14 mouse cellular contexts compared by ENCODE assay signal in genomic region chr11:35337493-35337892, GRCm38 (mm10).
DNase-seq lines count a peak whose midpoint lies in the region; ATAC-seq lines count a peak whose summit lies in the region.
"Had no signal": no experiment of that assay in that cellular context is flagged by ENCODE, and none has a peak within 500 bp of the region (broad histone marks: within the 10 kb centered on the region; RNA-seq: fewer than 3 reads in every experiment).

No protein-coding gene starts in this region.

- H3K4me2 ChIP-seq in hindbrain, embryonic 16.5 days (ENCODE audit: low read length): no peak overlapping the region
- H3K4me2 ChIP-seq in hindbrain, embryonic 11.5 days (replicated peaks; ENCODE audit: low read depth, low read length): no peak overlapping the region
- H3K4me2 ChIP-seq: embryonic facial prominence, embryonic 13.5 days; heart, embryonic 15.5 days; lung, embryonic 14.5 days; midbrain, embryonic 13.5 days; neural tube, embryonic 15.5 days had no signal

- H3K4me1 ChIP-seq in hindbrain, embryonic 16.5 days (ENCODE audit: control insufficient read depth, insufficient read depth, low read depth, low read length): peaks cover 4% of the 10 kb centered on the region
- H3K4me1 ChIP-seq in hindbrain, embryonic 11.5 days (replicated peaks; ENCODE audit: control insufficient read depth, insufficient read depth, low read length): no peaks in the 10 kb centered on the region
- H3K4me1 ChIP-seq: midbrain, embryonic 13.5 days had no signal

- H3K9me3 ChIP-seq in hindbrain, embryonic 16.5 days (ENCODE audit: control insufficient read depth, low read length): no peaks in the 10 kb centered on the region
- no peaks in the 10 kb centered on the region for H3K9me3 ChIP-seq in hindbrain, embryonic 11.5 days (ENCODE audit: control insufficient read depth, low read length)
- H3K9me3 ChIP-seq: embryonic facial prominence, embryonic 13.5 days; heart, embryonic 15.5 days; midbrain, embryonic 13.5 days; neural tube, embryonic 15.5 days had no signal

- ATAC-seq in hindbrain, embryonic 16.5 days: peak; percentile 57
- ATAC-seq in hindbrain, embryonic 11.5 days (ENCODE audit: low FRiP score): no peak
- ATAC-seq: forebrain, postnatal 0 days; midbrain, embryonic 13.5 days had no signal

- H3K27me3 ChIP-seq in hindbrain, embryonic 16.5 days (replicated peaks; ENCODE audit: control insufficient read depth, insufficient read depth, low read length): 0 out of 2 replicates have a peak, but pooled peaks cover 4% of the 10 kb centered on the region
- no peaks in the 10 kb centered on the region for H3K27me3 ChIP-seq in hindbrain, embryonic 11.5 days (ENCODE audit: control insufficient read depth, insufficient read depth, low read length)
- H3K27me3 ChIP-seq: embryonic facial prominence, embryonic 13.5 days; heart, embryonic 15.5 days had no signal

- DNase-seq in hindbrain, embryonic 11.5 days (ENCODE audit: low spot score): no peak
- peak; percentile 35 for DNase-seq in ovary, postnatal 36 days (ENCODE audit: low spot score)
- DNase-seq in ovary, postnatal 10 days (ENCODE audit: low spot score): no peak
- peak; percentile 74 for DNase-seq in cerebellum, adult 11 months
- peak; percentile 11 for DNase-seq in right cerebral cortex, postnatal 4 days
- DNase-seq in thymus, postnatal 4 days: no peak
- DNase-seq in B cell, adult 2 months: no peak
- DNase-seq: forebrain, postnatal 0 days; lung, embryonic 14.5 days had no signal

- H3K9ac ChIP-seq in hindbrain, embryonic 16.5 days (ENCODE audit: low read depth, low read length): no peak overlapping the region
- no peak overlapping the region for H3K9ac ChIP-seq in hindbrain, embryonic 11.5 days (ENCODE audit: low read depth, low read length)
- H3K9ac ChIP-seq: embryonic facial prominence, embryonic 13.5 days; forebrain, postnatal 0 days; heart, embryonic 15.5 days; lung, embryonic 14.5 days; midbrain, embryonic 13.5 days; neural tube, embryonic 15.5 days had no signal

- H3K4me3 ChIP-seq in hindbrain, embryonic 16.5 days (ENCODE audit: low read length): no peak overlapping the region
- no peak overlapping the region for H3K4me3 ChIP-seq in hindbrain, embryonic 11.5 days (ENCODE audit: low read depth, low read length)
- H3K4me3 ChIP-seq: embryonic facial prominence, embryonic 13.5 days; heart, embryonic 15.5 days; midbrain, embryonic 13.5 days; neural tube, embryonic 15.5 days had no signal

- no peaks in the 10 kb centered on the region for H3K36me3 ChIP-seq in hindbrain, embryonic 16.5 days (ENCODE audit: control insufficient read depth, insufficient read depth, low read length)
- H3K36me3 ChIP-seq in hindbrain, embryonic 11.5 days (ENCODE audit: control insufficient read depth, insufficient read depth, low read length): no peaks in the 10 kb centered on the region
- H3K36me3 ChIP-seq: embryonic facial prominence, embryonic 13.5 days; heart, embryonic 15.5 days; midbrain, embryonic 13.5 days; neural tube, embryonic 15.5 days had no signal

- no peak overlapping the region for H3K27ac ChIP-seq in hindbrain, embryonic 16.5 days (ENCODE audit: low read depth, low read length)
- H3K27ac ChIP-seq in hindbrain, embryonic 11.5 days (ENCODE audit: low read depth, low read length): no peak overlapping the region
- H3K27ac ChIP-seq: embryonic facial prominence, embryonic 13.5 days; heart, embryonic 15.5 days; midbrain, embryonic 13.5 days; neural tube, embryonic 15.5 days had no signal

- 54% methylated on average over 8 of the region's 8 CpGs for WGBS in hindbrain, embryonic 16.5 days
- 88% methylated on average over 8 of the region's 8 CpGs for WGBS in hindbrain, embryonic 11.5 days

Comparison
In these comparisons a context has a peak if more than half of its experiments do, and no peak if none do; other contexts are left out.
1. DNase-seq: peak in ovary, postnatal 36 days (single experiment), cerebellum, adult 11 months (single experiment) and right cerebral cortex, postnatal 4 days (single experiment); none in hindbrain, embryonic 11.5 days (single experiment), ovary, postnatal 10 days (single experiment), thymus, postnatal 4 days (single experiment) and B cell, adult 2 months (0 of 2).